Mouse (Mus musculus) intestine, postnatal 0 days (tissue): ENCODE results near the gene Kiss1r. TPM values are rescaled to one million over a fixed set of nuclear protein-coding genes. Genes with fewer than 3 reads are reported as not detected.

Source experiments
- ATAC-seq: fragments of 200-750 bp; cut with Nextera tagmentation; 2 replicates; pipeline ENCODE4 v1.8.0; 2017; ENCODE audit warnings: mild to moderate bottlenecking, moderate TSS enrichment, moderate library complexity
- H3K27ac ChIP-seq: fragments of 300-500 bp; sonication (generic); 2 replicates; pipeline ENCODE4 v1.5.1; 2014; ENCODE audit warnings: mild to moderate bottlenecking, low read depth, low read length, moderate library complexity
- H3K27me3 ChIP-seq: fragments of 300-500 bp; sonication (generic); replicated peaks from 2 replicates; pipeline ENCODE4 v1.6.1; 2014; ENCODE audit warnings: low read length, mixed read lengths; ENCODE audit not compliant: control insufficient read depth, insufficient read depth
- H3K36me3 ChIP-seq: fragments of 300-500 bp; sonication (generic); 2 replicates; pipeline ENCODE4 v1.6.1; 2014; ENCODE audit warnings: mild to moderate bottlenecking, moderate library complexity; ENCODE audit not compliant: control insufficient read depth, insufficient read depth
- H3K4me1 ChIP-seq: fragments of 300-500 bp; sonication (generic); replicated peaks from 2 replicates; pipeline ENCODE4 v1.6.1; 2014; ENCODE audit warnings: antibody characterized with exemption, low read length, mixed read lengths; ENCODE audit not compliant: control insufficient read depth, insufficient read depth
- H3K4me2 ChIP-seq: fragments of 300-500 bp; sonication (generic); replicated peaks from 2 replicates; pipeline ENCODE4 v1.6.1; 2014; ENCODE audit warnings: low read depth, mild to moderate bottlenecking, moderate library complexity
- H3K4me3 ChIP-seq: fragments of 300-500 bp; sonication (generic); 2 replicates; pipeline ENCODE4 v1.5.1; 2014; ENCODE audit warnings: low read depth, low read length
- H3K9ac ChIP-seq: fragments of 300-500 bp; sonication (generic); 2 replicates; pipeline ENCODE4 v1.6.1; 2014; ENCODE audit warnings: mild to moderate bottlenecking, low read depth, low read length
- H3K9me3 ChIP-seq: fragments of 300-500 bp; sonication (generic); 2 replicates; pipeline ENCODE4 v1.6.1; 2016; ENCODE audit warnings: mixed run types; ENCODE audit not compliant: control insufficient read depth
- CTCF ChIP-seq: sonication (generic); IDR thresholded peaks from 2 replicates; pipeline ENCODE4 v1.5.1; 2016; ENCODE audit warnings: low read depth, mild to moderate bottlenecking, control low read depth, antibody characterized with exemption, moderate library complexity
- WGBS: fragments of 180-500 bp; shearing (Covaris S2); extraction: QIAGEN DNeasy Blood & Tissue Kit; methylation state at CpG from one replicate; pipeline ENCODE4 v1.1.7; 2014; 5-methylcytosine and 5-hydroxymethylcytosine counted together
- polyA plus RNA-seq: library from polyadenylated mRNA; unstranded; fragments of >200 nt; fragmentation: Nextera tagmentation; extraction: Ambion mirVana; gene quantifications from 2 replicates; pipeline ENCODE4 v1.2.1, GENCODE M21; 2015

Gene Kiss1r
- polyA plus RNA-seq, 1 experiment from 2014 or later: 0.47 TPM

DNA sequence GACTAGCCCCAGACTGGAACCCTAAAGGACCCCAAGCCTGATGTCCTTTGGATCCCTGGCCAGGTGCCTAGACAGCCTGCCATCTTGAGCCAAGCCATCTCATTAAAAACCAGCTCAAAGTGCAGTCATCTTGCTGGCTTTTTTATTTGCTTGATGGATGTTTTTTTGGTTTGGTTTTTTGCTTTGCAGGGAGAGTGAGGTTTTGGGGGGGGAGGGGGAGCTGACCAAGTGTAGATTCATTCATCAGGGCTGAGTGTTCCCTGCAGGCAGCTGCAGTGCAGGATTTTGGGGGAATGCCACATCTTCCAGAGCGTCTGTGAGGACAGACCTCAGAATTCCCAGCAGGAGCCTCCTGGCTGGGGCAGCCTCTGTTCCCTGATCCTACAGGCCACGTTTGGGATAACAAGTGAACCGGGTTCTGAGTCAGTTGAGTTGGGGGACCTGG, 52.4 kb downstream of the Kiss1r start:
- peaks cover 35% of the 10 kb centered on the region for H3K36me3 ChIP-seq
- no peak overlapping the region for H3K27ac ChIP-seq
- peaks cover 23% of the 10 kb centered on the region for H3K27me3 ChIP-seq
- WGBS: 19% methylated on average over 3 of the region's 3 CpGs
- ATAC-seq: no peak
- H3K4me3 ChIP-seq: no peak overlapping the region
- TF ChIP-seq CTCF: peak; percentile 21; the same call in 1 of the 2 replicates
- H3K9me3 ChIP-seq: no peaks in the 10 kb centered on the region
- H3K4me2 ChIP-seq: no peak overlapping the region
- no peaks in the 10 kb centered on the region for H3K4me1 ChIP-seq
- H3K9ac ChIP-seq: no peak overlapping the region

DNA sequence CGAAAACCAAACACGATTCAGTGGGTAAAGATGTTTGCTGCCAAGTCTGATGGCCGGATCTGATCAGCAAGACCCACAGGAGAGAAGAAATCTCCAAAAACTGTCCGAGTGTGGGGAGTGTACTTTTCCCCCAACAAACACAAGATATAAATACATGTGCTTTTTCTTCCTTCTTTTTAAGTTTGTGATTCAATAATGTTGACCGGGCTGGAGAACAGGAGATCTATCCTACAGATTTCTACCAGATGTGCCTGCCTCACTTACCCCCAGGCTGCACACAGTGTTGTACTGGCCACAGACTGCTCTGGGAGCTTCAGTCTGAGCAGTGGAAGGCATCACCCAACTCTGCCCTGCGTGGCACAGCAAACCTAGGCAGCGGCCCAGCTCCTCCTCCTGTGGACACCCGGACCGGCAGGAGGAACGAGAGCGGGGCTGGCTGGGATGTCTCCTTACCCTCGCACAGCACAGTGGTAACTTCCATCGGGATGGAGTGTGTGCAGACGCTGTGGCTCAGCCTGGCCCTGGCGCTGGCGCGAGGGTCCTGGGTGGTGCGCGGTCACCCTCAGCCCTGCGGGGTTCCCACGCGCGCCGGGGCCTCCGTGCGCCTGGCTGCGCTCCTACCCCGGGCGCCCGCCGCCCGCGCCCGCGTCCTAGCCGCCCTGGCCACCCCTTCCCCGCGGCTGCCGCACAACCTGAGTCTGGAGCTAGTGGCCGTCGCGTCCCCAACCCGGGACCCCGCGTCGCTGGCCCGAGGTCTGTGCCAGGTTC, 53.8 kb downstream of the Kiss1r start, which contains the start of gene Grin3b:
Gene Grin3b, plus strand, starts transcription at position 301 of the 768 bp plus-strand sequence.
- Histone ChIP-seq H3K27me3 (peaks cover 23% of the 10 kb centered on the region), H3K4me3 (peak within 1 kb of the TSS; percentile 29)

DNA sequence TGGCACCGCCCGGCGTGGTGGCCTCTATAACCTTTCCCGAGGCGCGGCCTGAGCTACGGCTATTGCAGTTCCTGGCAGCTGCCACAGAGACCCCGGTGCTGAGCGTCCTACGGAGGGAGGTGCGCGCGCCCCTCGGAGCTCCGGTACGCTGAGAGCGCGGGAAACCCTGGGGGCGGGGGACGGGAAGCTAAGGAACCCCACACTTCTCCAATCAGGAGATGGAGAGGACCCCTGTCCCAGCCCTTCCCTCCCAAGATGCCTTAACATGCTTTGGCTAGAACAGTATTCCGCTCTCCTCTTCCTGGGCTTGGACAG, 54.4 kb downstream of the Kiss1r start:
- peak overlapping the region; percentile 58 for H3K4me2 ChIP-seq
- peaks cover 28% of the 10 kb centered on the region for H3K36me3 ChIP-seq
- 5% methylated on average over 21 of the region's 21 CpGs for WGBS
- ATAC-seq: no peak
- no peak for TF ChIP-seq CTCF
- 0 out of 2 replicates have a peak overlapping the region, but pooled peaks have one; percentile 17 for H3K9ac ChIP-seq
- H3K27ac ChIP-seq: no peak overlapping the region
- H3K4me1 ChIP-seq: no peaks in the 10 kb centered on the region
- peak overlapping the region; percentile 29 for H3K4me3 ChIP-seq
- H3K9me3 ChIP-seq: no peaks in the 10 kb centered on the region
- peaks cover 23% of the 10 kb centered on the region for H3K27me3 ChIP-seq

More for the DNA sequence above, 53.8 kb downstream of the Kiss1r start, which contains the start of gene Grin3b:
- H3K27ac ChIP-seq: no peak within 1 kb of the TSS
- no peak for ATAC-seq
- no peaks in the 10 kb centered on the region for H3K9me3 ChIP-seq
- WGBS: 6% methylated on average over 47 of the region's 47 CpGs
- TF ChIP-seq CTCF: no peak
- peak within 1 kb of the TSS; percentile 58 for H3K4me2 ChIP-seq
- peaks cover 28% of the 10 kb centered on the region for H3K36me3 ChIP-seq
- H3K4me1 ChIP-seq: no peaks in the 10 kb centered on the region
- H3K9ac ChIP-seq: 0 out of 2 replicates have a peak within 1 kb of the TSS, but pooled peaks have one; percentile 17

Other genes starting within 250 kb of the Kiss1r start
- 47.6 and 48.5 TPM in 2 replicates for gene Tpgs1, start 247.6 kb upstream of the Kiss1r start, polyA plus RNA-seq
- gene Cdc34, start 234.8 kb upstream of the Kiss1r start, polyA plus RNA-seq: 88.0 and 89.6 TPM in 2 replicates
- gene Gzmm, start 228.0 kb upstream of the Kiss1r start, polyA plus RNA-seq: 0.16 and 0.26 TPM in 2 replicates
- gene Bsg, start 212.5 kb upstream of the Kiss1r start, polyA plus RNA-seq: 888 and 937 TPM in 2 replicates
- 0.38 and 0.43 TPM in 2 replicates for gene Hcn2, start 200.3 kb upstream of the Kiss1r start, polyA plus RNA-seq
- gene Polrmt, start 170.4 kb upstream of the Kiss1r start, polyA plus RNA-seq: 18.7 and 20.1 TPM in 2 replicates
- gene Fgf22, start 161.9 kb upstream of the Kiss1r start, polyA plus RNA-seq: 0.13 TPM in 1 of 2 replicates, not detected in the other
- 41.2 and 43.5 TPM in 2 replicates for gene Rnf126, start 150.0 kb upstream of the Kiss1r start, polyA plus RNA-seq
- 7.3 and 8.9 TPM in 2 replicates for gene Fstl3, start 139.7 kb upstream of the Kiss1r start, polyA plus RNA-seq
- 0.07 TPM in 1 of 2 replicates, not detected in the other for gene Prss57, start 126.0 kb upstream of the Kiss1r start, polyA plus RNA-seq
- 19.9 and 21.1 TPM in 2 replicates for gene Palm, start 123.4 kb upstream of the Kiss1r start, polyA plus RNA-seq
- 254 and 255 TPM in 2 replicates for gene Misp, start 96.0 kb upstream of the Kiss1r start, polyA plus RNA-seq
- 86.9 and 92.2 TPM in 2 replicates for gene Ptbp1, start 62.5 kb upstream of the Kiss1r start, polyA plus RNA-seq
- 1.1 TPM in 2 replicates for gene Prtn3, start 42.5 kb upstream of the Kiss1r start, polyA plus RNA-seq
- gene Plppr3, start 42.3 kb upstream of the Kiss1r start, polyA plus RNA-seq: 6.2 and 7.2 TPM in 2 replicates
- gene Elane, start 30.7 kb upstream of the Kiss1r start, polyA plus RNA-seq: not detected in 2 replicates
- not detected in 2 replicates for gene Cfd, start 26.1 kb upstream of the Kiss1r start, polyA plus RNA-seq
- gene Med16, start 8.0 kb upstream of the Kiss1r start, polyA plus RNA-seq: 17.0 and 17.8 TPM in 2 replicates
- 2.9 and 17.9 TPM in 2 replicates for gene Gm26602, start 6.1 kb upstream of the Kiss1r start, polyA plus RNA-seq
- 62.0 and 62.8 TPM in 2 replicates for gene R3hdm4, start 4.2 kb downstream of the Kiss1r start, polyA plus RNA-seq
- gene Arid3a, start 10.1 kb downstream of the Kiss1r start, polyA plus RNA-seq: 8.7 and 13.2 TPM in 2 replicates
- gene Wdr18, start 43.2 kb downstream of the Kiss1r start, polyA plus RNA-seq: 41.9 and 44.0 TPM in 2 replicates
- 0.08 and 0.17 TPM in 2 replicates for gene Grin3b, start 53.7 kb downstream of the Kiss1r start, polyA plus RNA-seq
- gene Tmem259, start 67.4 kb downstream of the Kiss1r start, polyA plus RNA-seq: 24.7 and 25.3 TPM in 2 replicates
- 109 and 117 TPM in 2 replicates for gene Cnn2, start 71.6 kb downstream of the Kiss1r start, polyA plus RNA-seq
- gene Abca7, start 79.5 kb downstream of the Kiss1r start, polyA plus RNA-seq: 2.2 and 2.5 TPM in 2 replicates
- gene Arhgap45, start 99.7 kb downstream of the Kiss1r start, polyA plus RNA-seq: 1.2 and 1.3 TPM in 2 replicates
- gene Polr2e, start 122.8 kb downstream of the Kiss1r start, polyA plus RNA-seq: 90.0 and 98.5 TPM in 2 replicates
- gene Gpx4, start 130.2 kb downstream of the Kiss1r start, polyA plus RNA-seq: 1,519 and 1,523 TPM in 2 replicates
- gene Sbno2, start 188.6 kb downstream of the Kiss1r start, polyA plus RNA-seq: 9.8 and 11.1 TPM in 2 replicates
- 11.7 and 12.4 TPM in 2 replicates for gene Stk11, start 198.8 kb downstream of the Kiss1r start, polyA plus RNA-seq
- 1,009 and 1,013 TPM in 2 replicates for gene Atp5d, start 221.7 kb downstream of the Kiss1r start, polyA plus RNA-seq
- 2.1 and 2.7 TPM in 2 replicates for gene Cbarp, start 223.9 kb downstream of the Kiss1r start, polyA plus RNA-seq
- 18.1 and 19.5 TPM in 2 replicates for gene Midn, start 231.3 kb downstream of the Kiss1r start, polyA plus RNA-seq
- gene Cirbp, start 249.0 kb downstream of the Kiss1r start, polyA plus RNA-seq: 222 and 228 TPM in 2 replicates